Mouse (Mus musculus) kidney, postnatal 0 days (tissue): ENCODE data around the gene Eif2ak3. TPM values are rescaled to one million over a fixed set of nuclear protein-coding genes. Genes with fewer than 3 reads are reported as not detected.
A peak's percentile ranks its signal among the peaks of the same experiment; 100 is the strongest.
"Not testable (repeated sequence)": the region's sequence is repeated elsewhere in the genome, so short reads cannot be mapped to it uniquely, and the experiment has no call there.

ENCODE experiments used
- ATAC-seq: fragments of 200-750 bp; cut with Nextera tagmentation; replicated peaks from 2 replicates; pipeline ENCODE4 v1.8.0; 2017; ENCODE audit warnings: low read depth, moderate number of reproducible peaks, moderate TSS enrichment, moderate library complexity; ENCODE audit not compliant: low FRiP score
- DNase-seq: peaks from one replicate; pipeline ENCODE4 v3.0.0-alpha.2; 2016; ENCODE audit warnings: low spot score
- H3K27ac ChIP-seq: fragments of 300-500 bp; sonication (generic); 2 replicates; pipeline ENCODE4 v1.5.1; 2014; ENCODE audit warnings: mild to moderate bottlenecking
- H3K27me3 ChIP-seq: fragments of 300-500 bp; sonication (generic); 2 replicates; pipeline ENCODE4 v1.6.1; 2014; ENCODE audit warnings: low read length, mixed read lengths; ENCODE audit not compliant: insufficient read depth
- H3K36me3 ChIP-seq: fragments of 300-500 bp; sonication (generic); 2 replicates; pipeline ENCODE4 v1.6.1; 2014; ENCODE audit warnings: low read length, mixed read lengths; ENCODE audit not compliant: insufficient read depth
- H3K4me1 ChIP-seq: fragments of 300-500 bp; sonication (generic); replicated peaks from 2 replicates; pipeline ENCODE4 v1.6.1; 2014; ENCODE audit warnings: antibody characterized with exemption, low read length, mixed read lengths; ENCODE audit not compliant: insufficient read depth
- H3K4me2 ChIP-seq: fragments of 300-500 bp; sonication (generic); 2 replicates; pipeline ENCODE4 v1.6.1; 2014; ENCODE audit warnings: mild to moderate bottlenecking, low read length, moderate library complexity, mixed read lengths
- H3K4me3 ChIP-seq: fragments of 300-500 bp; sonication (generic); replicated peaks from 2 replicates; pipeline ENCODE4 v1.5.1; 2014; ENCODE audit warnings: low read depth, low read length
- H3K9ac ChIP-seq: fragments of 300-500 bp; sonication (generic); 2 replicates; pipeline ENCODE4 v1.6.1; 2014; ENCODE audit warnings: low read depth, low read length
- H3K9me3 ChIP-seq: fragments of 300-500 bp; sonication (generic); replicated peaks from 2 replicates; pipeline ENCODE4 v1.6.1; 2016; ENCODE audit warnings: low read length, inconsistent platforms, mixed read lengths
- CTCF ChIP-seq: IDR thresholded peaks from 2 replicates; pipeline ENCODE4 v1.5.1; 2016; ENCODE audit warnings: antibody characterized with exemption, low read depth, mild to moderate bottlenecking, moderate library complexity
- WGBS: fragments of 180-500 bp; shearing (Covaris S2); extraction: QIAGEN DNeasy Blood & Tissue Kit; methylation state at CpG from one replicate; pipeline ENCODE4 v1.1.7; 2014; 5-methylcytosine and 5-hydroxymethylcytosine counted together
- polyA plus RNA-seq: library from polyadenylated mRNA; unstranded; fragments of >200 nt; fragmentation: Nextera tagmentation; extraction: Ambion mirVana; gene quantifications from 2 replicates; pipeline ENCODE4 v1.2.1, GENCODE M21; 2015

Gene Eif2ak3
- polyA plus RNA-seq, 1 experiment from 2014 or later, result 12.5 TPM

DNA sequence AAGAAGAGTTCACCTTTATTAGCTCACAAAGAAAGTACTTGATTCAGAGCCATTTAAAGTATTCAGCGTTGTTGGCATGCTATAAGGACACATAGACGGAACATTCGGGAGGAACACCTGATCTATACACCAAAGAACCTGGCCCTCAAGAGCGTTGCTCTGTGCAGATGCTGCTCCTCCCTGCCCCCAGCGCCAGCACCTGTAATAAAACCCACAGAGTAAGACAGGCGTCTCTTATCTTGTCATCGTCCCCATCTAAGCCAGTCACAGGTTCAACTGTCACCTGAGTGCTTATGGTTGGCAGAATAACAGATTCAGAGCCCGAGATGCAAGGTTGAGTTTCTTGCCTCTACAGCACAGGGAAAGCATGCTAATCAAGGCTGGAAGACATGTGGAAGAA, 28.8 kb upstream of the Eif2ak3 start:
- H3K27ac ChIP-seq, result no peak overlapping the region
- 87% methylated on average over 8 of the region's 8 CpGs for WGBS
- no peaks in the 10 kb centered on the region for H3K27me3 ChIP-seq
- 0 out of 2 replicates have a peak, but pooled peaks cover 9% of the 10 kb centered on the region for H3K4me1 ChIP-seq
- H3K9me3 ChIP-seq, result no peaks in the 10 kb centered on the region
- no peak for TF ChIP-seq CTCF
- H3K4me3 ChIP-seq, result no peak overlapping the region
- H3K36me3 ChIP-seq, result no peaks in the 10 kb centered on the region
- DNase-seq (no peak), ATAC-seq (no peak)
- H3K4me2 ChIP-seq, result no peak overlapping the region
- no peak overlapping the region for H3K9ac ChIP-seq

- no peaks in the 10 kb centered on the region for H3K27me3 ChIP-seq
- 65% methylated on average over 2 of the region's 2 CpGs for WGBS
- no peak overlapping the region for H3K27ac ChIP-seq
- no peaks in the 10 kb centered on the region for H3K9me3 ChIP-seq
- H3K9ac ChIP-seq, result no peak overlapping the region
- DNase-seq (no peak), ATAC-seq (no peak)
- H3K36me3 ChIP-seq, result no peaks in the 10 kb centered on the region
- no peak for TF ChIP-seq CTCF
- H3K4me2 ChIP-seq, result no peak overlapping the region
- H3K4me3 ChIP-seq, result no peak overlapping the region
- H3K4me1 ChIP-seq, result peaks cover 14% of the 10 kb centered on the region; the same call in 1 of the 2 replicates
These were observed 22.7 kb upstream of the Eif2ak3 start for GRCm38 (mm10) chr6:70821566-70821965.

DNA sequence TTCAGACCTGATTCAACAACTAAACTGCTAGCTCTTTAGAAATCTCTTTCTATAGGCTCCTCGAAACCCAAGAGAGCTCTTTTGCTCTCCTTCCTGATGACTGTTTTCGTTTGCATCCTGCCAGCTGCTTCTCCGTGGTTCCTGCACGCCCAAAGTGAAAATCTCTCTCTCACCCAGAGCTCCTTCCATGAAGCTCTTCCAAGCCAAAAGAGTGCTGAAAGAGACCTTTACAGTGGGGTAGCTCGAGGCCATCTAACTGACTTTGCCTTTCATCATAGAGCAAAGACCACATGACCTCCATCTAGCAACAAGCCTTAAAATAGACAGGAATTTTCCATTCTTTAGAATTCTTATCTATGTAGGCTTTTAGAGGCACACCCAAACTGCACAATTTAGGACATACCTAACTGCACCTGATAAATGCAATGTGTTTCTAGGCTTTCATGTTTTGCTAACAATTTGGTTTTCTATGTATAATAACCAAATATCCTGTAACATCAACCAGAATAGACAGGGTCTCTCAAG, 21.9 kb upstream of the Eif2ak3 start:
- no peak overlapping the region for H3K27ac ChIP-seq
- ATAC-seq (no peak), DNase-seq (no peak)
- whole genome bisulfite sequencing, result 52% methylated on average over 5 of the region's 5 CpGs
- no peaks in the 10 kb centered on the region for H3K36me3 ChIP-seq
- no peak overlapping the region for H3K4me2 ChIP-seq
- H3K9ac ChIP-seq, result no peak overlapping the region
- H3K9me3 ChIP-seq, result no peaks in the 10 kb centered on the region
- TF ChIP-seq CTCF, result no peak
- H3K27me3 ChIP-seq, result no peaks in the 10 kb centered on the region
- peaks cover 14% of the 10 kb centered on the region; the same call in 1 of the 2 replicates for H3K4me1 ChIP-seq
- no peak overlapping the region for H3K4me3 ChIP-seq

- not testable (repeated sequence) for H3K4me2 ChIP-seq, H3K4me3 ChIP-seq, ATAC-seq, H3K9me3 ChIP-seq, H3K9ac ChIP-seq, H3K27ac ChIP-seq, DNase-seq, H3K27me3 ChIP-seq, H3K36me3 ChIP-seq
- WGBS, result 78% methylated on average over 4 of the region's 4 CpGs
- H3K4me1 ChIP-seq, result peaks cover 14% of the 10 kb centered on the region; the same call in 1 of the 2 replicates
These were observed 21.0 kb upstream of the Eif2ak3 start for GRCm38 (mm10) chr6:70823277-70823676.

DNA sequence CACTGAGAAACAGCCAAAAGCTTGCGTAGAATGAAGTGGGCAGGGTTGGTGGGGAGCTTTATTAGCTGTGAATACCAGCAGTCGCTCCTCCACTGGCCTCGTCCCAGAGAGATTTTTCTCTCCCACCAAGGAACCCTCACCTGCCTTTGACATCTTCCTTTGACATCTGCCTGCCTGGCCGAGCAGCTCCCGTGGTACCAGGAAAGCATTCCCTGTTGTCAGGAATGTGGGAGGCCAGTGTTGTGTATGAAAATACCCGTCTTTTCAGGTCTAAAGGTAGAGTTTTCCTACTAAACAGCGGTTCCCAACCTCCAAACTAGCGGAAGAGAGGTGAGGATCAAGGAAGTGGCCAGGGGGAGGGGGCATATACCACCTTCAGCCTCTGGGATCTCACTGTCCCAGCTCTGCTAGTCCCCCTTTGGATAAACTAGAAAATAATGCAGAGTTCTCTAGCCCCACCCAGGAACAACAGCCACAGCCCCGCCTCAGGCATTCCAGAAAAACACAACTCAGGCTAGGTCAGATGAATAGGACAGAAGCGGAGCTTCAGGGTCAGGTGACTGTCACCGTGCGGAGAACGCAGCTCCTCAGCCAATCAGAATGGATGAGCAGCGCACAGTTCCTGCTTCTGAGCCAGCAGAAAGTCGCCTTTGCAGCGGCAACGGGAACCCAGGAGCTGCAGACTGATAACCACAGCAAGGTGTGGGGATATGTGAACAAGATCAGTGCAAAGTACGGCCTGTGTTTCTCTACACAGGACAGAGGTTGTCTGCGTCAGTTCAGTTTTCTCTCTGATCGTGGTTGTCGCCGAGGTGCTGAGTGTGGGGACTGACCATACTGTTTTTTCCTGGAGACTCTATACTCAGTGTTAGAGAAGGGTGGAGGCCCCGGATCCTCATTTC, 20.0 kb upstream of the Eif2ak3 start:
- TF ChIP-seq CTCF, result no peak
- peaks cover 14% of the 10 kb centered on the region; the same call in 1 of the 2 replicates for H3K4me1 ChIP-seq
- H3K27ac ChIP-seq, result peak overlapping the region; percentile 56
- no peaks in the 10 kb centered on the region for H3K36me3 ChIP-seq
- H3K4me2 ChIP-seq, result peak overlapping the region; percentile 83
- H3K27me3 ChIP-seq, result no peaks in the 10 kb centered on the region
- DNase-seq (peak; percentile 68), ATAC-seq (peak; percentile 91)
- WGBS, result 7% methylated on average over 23 of the region's 23 CpGs
- H3K4me3 ChIP-seq, result peak overlapping the region; percentile 38
- peak overlapping the region; percentile 50; the same call in 1 of the 2 replicates for H3K9ac ChIP-seq
- H3K9me3 ChIP-seq, result no peaks in the 10 kb centered on the region

- H3K4me1 ChIP-seq, result peaks cover 14% of the 10 kb centered on the region; the same call in 1 of the 2 replicates
- peak overlapping the region; percentile 83 for H3K4me2 ChIP-seq
- no peak for ATAC-seq
- 41% methylated on average over 4 of the region's 4 CpGs for WGBS
- peak overlapping the region; percentile 38; the same call in 1 of the 2 replicates for H3K4me3 ChIP-seq
- H3K27ac ChIP-seq, result peak overlapping the region; percentile 56; the same call in 1 of the 2 replicates
- no peak for DNase-seq
- TF ChIP-seq CTCF, result no peak
- no peaks in the 10 kb centered on the region for H3K27me3 ChIP-seq
- no peaks in the 10 kb centered on the region for H3K36me3 ChIP-seq
- no peaks in the 10 kb centered on the region for H3K9me3 ChIP-seq
- H3K9ac ChIP-seq, result no peak overlapping the region
These were observed 19.4 kb upstream of the Eif2ak3 start for GRCm38 (mm10) chr6:70824987-70825337.
